Mouse (Mus musculus) megakaryocyte, embryonic 14.5 days (primary cell): ENCODE data around the gene Clec4f.

Source experiments
- FLI1 ChIP-seq: IDR thresholded peaks from 2 replicates; pipeline ENCODE4 v1.6.1; 2012; ENCODE audit warnings: low read length, inconsistent platforms, mixed read lengths
- GATA1 ChIP-seq: IDR thresholded peaks from 3 replicates; pipeline ENCODE4 v1.6.1; 2012; ENCODE audit warnings: mixed read lengths, low read length, inconsistent platforms, borderline replicate concordance

- no peak for TF ChIP-seq GATA1
- TF ChIP-seq FLI1: no peak
Observed at GRCm38 (mm10) chr6:83692962-83693361, 37.0 kb upstream of the Clec4f start.
